Mouse (Mus musculus) megakaryocyte, adult 5-6 weeks (primary cell): ENCODE results near the gene Ccr7. TPM values are rescaled to one million over a fixed set of nuclear protein-coding genes. Genes with fewer than 3 reads are reported as not detected.

Source experiments
- ATAC-seq: 2 replicates; pipeline ENCODE4 v1.8.0; 2016; ENCODE audit warnings: mild to moderate bottlenecking, inconsistent platforms; ENCODE audit not compliant: poor library complexity, severe bottlenecking
- total RNA-seq, 2 experiments: library from RNA; stranded (forward) in 1 of 2; stranded (reverse) in 1 of 2; fragments of 153-499, 151-499 nt in 1 of 2; fragments of 221-1000, 200-1000 nt in 1 of 2; gene quantifications; 2 replicates each; pipeline versions ENCODE4 v1.2.3 to v1.2.4; 2015 to 2017

Gene Ccr7
- total RNA-seq, 2 experiments from 2014 or later: 0.18 to 0.45 TPM

DNA sequence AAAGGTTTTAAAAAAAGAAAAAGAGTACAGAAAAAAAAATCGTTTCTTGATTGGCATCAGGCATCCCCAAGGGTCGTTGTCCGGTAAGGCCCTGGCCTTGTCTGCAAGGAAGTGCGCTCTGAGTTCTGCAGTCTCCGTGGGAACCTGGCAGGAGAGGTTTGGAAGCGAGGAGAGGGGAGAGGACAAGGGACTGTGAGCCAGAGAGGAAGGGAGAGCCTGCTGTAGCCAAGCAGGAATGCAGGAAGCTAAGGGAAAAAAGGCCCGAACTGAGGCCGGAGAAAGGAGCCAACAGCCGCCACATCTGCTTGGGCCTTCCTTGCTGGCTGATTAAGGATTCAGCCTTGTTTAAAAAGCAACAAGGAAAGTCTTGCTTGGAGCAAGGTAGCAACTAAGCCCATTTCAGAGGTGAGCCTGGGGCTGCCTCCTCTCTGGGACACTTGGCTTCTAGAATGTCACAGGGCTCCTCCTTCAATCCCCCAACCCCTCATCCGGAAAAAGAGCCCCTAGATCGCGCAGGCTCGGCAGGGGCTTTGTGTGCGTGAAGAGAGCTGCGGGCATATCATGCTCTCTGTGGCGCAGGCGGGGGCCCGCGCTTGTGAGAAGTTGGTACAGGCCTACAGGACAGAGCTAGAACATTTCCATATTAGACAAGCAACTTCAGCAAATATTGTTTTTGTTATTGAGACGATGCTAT, 34.2 kb downstream of the Ccr7 start:
- ATAC-seq: no peak

DNA sequence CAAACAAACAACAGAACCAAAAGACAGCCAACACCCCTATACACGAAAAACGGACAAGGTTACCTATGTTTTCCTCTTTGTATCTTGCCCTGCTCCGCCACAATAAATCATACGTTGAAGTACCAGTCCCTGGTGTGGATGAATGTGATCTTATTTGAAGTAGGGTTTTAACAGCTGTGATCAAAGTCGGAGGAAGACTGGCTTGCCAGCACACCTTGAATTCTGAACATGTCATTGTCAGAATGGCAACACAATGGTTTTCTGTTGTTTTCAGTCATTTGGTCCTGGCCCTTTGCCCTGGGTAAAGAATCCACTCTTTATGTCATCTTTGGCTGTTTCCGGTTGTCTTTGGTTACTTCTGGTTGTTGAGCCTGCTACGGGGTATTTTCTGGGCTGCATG, 35.9 kb downstream of the Ccr7 start:
- no peak for ATAC-seq

DNA sequence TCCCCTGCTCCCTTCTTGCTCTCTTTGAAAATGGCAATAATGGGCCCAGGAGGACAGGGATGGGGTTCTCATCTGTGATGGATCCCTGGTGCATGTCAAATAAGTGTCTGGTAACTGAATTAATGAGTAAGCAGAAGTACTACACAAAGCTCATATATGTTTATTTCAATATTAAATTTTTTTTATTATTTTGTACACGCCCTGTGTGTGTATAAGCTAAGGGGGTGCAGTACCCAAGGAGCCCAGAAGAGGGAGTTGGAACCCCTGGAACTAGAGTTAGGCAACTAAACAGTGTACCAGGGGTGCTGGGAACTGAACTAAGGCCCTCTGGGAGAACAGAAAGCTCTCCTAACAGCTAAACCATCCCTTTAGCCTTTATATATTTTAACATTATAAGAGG, 36.5 kb downstream of the Ccr7 start:
- ATAC-seq: no peak

DNA sequence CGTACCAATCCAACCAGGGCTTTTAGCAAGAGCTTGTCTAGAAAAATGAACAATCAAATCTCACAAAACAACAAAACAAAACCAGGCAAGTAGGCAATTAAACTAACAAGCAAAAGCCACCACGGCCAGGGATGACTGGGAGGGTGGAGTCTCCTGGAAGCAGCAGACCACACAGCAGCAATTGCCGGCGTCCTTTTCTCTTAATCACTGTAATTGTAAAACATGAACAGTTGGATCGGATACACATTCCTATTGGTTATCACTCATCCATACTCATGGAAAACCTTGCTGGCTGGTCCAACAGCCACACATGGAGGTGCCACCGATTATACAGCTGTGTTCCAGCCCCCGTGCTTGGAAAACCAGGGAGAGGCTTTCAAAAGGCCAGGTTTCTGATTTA, 37.0 kb downstream of the Ccr7 start:
- no peak for ATAC-seq

DNA sequence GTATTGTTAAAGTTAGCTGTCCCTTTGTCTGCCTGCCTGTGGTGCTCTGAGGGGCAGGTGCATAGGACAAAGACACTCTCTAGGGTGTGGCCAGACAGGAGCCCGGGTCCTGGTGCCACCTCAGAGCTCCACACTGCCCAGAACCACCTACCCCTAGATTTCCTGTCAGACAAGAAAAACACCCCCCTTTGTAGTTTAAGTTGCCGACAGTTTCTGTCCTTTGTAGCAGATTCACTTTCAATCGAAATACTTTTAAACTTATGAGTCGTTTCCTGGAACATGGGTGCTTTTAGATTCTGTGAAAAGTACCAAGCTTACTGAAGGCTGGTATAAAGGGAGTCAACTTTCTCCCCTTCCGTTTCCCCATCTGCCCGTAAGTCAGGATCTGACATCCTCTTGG, 38.9 kb downstream of the Ccr7 start:
- no peak for ATAC-seq

DNA sequence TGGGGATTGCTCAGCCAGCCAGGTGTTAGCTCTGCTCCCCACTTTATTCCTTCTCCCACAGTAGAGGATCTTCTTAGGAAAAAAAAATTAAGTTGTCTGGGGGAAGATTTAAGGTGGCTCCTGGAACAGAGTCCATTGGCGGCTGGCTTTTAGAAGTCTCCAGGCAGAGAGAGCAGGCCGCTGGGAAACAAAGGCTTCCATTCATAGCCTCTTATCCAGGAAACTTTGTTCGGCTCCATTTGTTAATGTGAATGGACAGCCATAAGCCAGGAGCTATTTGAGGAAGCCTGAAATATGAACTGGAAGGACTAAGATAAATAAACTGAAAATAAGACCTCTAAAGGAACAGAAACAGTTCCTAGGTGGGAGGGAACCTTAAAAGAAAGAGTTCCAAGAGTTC, 41.8 kb downstream of the Ccr7 start:
- no peak for ATAC-seq

DNA sequence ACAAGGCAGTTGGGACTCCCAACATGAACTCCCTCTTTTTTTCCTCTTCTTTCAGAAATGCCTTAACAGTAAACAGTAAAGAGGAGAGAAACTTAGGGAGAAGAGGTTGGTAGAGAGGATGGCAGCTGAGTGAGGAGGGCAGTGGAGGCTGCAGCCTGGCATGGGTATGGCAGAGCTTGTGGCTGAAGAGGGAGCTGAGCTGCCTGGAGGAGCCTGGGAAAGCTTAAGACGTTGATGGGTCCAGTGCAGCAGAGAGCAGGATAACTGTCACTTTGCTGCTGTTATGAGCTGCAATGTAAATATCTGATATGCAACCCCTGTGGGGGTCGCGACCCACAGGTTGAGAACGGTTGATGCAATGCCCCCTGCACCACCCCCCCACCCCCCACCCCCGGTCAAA, 42.2 kb downstream of the Ccr7 start:
- no peak for ATAC-seq

DNA sequence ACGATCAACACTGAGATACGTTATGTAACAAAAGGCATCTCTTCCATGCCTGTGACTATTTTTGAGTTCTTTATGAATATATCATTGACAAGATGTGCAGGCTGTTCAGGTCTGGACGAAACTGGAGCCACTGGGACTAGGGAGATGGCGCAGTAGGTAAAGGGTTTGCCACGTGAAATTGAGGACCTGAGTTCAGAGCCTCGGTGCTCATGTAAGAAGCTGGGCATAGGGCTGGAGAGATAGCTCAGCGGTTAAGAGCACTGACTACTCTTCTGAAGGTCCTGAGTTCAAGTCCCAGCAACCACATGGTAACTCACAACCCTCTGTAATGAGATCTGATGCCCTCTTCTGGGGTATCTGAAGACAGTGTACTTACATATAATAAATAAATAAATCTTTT, 43.2 kb downstream of the Ccr7 start:
- ATAC-seq: no peak

DNA sequence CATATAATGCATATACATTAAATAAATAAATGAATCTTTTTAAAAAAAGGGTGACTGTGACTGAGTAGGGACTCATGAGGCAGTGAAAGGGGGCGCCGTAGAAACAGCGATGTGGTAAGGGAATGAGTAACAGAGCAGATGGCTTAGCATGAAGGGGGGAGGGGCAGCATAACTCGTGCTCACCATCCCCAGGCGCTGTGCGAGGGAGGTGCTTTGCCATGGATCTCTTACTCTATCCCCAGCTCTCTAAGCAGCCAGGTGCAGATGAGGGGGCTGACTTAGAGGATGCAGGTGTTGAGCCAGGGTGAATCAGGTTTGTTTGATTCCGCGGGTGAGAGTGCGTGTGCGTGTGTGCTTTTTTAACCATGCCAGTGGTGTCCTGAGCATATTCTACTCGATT, 43.7 kb downstream of the Ccr7 start:
- no peak for ATAC-seq

DNA sequence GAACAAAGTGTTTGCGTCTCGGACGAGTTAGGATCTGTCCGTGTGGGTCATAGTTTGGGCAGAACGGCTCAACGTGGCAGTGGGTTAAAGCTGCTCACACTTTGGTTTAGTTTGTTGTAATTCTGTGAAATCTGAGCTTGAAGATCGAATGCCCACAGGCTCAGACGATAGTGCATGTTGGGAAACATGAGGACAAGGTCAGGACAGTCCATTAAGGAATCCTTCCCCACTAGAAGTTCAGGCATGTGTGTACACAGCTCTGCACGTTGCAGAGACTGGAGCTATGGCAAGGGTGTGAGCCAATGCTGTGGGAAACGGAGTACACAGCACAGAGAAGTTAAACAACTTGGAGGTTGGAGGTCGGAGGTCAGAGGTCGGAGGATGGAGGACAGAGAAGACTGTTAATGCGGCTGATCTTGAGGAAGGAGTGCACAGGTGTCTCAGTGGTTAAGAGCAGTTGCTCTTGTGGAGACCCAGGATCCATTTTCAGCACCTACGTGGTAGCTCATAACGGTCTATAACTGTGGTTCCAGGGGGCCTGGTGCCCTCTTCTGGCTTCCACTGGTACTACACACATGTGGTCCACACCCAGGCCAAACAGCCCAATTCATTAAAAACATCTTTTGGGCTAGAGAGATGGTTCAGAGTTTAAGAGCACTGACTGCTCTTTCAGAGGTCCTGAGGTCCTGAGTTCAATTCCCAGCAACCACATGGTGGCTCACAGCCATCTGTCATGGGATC, 44.3 kb downstream of the Ccr7 start:
- ATAC-seq: no peak

DNA sequence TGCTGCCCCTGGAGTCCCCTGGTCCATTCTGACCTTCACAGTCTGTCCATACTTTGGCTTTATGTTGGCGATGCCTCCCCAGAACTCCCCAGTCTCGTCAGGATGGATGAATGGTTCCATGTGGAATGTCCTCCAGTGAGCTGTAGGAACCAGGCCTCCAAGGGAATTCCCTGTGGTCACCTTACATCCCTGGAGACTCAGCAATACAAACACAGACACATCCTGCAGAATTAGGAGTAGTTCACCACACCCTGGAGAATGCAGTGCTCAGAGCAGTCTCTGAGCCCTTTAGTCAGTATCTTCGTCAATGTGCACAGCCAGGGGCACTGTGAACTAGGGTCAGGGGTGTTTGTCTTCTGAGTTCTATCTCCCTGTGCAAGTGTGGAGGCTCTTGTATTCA, 46.6 kb downstream of the Ccr7 start:
- no peak for ATAC-seq

DNA sequence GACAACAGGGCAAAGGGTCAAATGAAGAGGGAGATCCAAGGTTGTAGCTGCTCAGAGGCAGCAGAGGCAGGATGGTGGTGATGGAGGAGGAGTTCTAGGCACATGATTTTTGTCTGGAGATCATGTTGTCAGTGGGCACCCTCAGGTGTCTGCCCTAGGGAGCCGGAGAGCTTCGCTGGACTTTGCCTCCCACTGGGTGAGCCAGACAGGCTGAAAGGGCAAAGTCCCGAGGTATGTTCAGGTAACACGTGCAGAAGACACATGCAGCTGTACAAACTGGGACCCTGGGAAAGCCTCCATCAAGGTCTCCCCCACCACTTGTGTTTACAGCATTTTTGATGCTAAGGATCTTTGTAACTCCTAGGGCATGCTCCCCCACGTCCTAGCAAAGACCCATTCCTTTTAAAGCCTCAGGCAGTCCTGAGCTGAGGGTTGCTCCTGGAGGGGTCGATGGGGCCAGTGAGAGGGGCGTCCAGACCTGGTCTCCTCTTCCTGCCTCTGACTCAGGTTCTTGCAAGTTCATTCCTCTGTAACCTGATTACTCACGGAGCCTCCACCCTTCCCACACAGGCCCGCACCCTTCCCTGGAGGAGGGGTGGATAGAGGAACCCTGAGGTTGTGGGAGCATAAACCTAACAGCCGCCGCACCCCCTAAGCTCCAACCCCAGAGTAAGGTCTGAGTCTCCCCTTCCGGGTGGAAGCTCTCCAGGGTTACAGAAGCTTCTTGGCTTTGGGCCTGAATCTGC, 48.7 kb downstream of the Ccr7 start:
- ATAC-seq: peak; percentile 34; the same call in 1 of the 2 replicates

DNA sequence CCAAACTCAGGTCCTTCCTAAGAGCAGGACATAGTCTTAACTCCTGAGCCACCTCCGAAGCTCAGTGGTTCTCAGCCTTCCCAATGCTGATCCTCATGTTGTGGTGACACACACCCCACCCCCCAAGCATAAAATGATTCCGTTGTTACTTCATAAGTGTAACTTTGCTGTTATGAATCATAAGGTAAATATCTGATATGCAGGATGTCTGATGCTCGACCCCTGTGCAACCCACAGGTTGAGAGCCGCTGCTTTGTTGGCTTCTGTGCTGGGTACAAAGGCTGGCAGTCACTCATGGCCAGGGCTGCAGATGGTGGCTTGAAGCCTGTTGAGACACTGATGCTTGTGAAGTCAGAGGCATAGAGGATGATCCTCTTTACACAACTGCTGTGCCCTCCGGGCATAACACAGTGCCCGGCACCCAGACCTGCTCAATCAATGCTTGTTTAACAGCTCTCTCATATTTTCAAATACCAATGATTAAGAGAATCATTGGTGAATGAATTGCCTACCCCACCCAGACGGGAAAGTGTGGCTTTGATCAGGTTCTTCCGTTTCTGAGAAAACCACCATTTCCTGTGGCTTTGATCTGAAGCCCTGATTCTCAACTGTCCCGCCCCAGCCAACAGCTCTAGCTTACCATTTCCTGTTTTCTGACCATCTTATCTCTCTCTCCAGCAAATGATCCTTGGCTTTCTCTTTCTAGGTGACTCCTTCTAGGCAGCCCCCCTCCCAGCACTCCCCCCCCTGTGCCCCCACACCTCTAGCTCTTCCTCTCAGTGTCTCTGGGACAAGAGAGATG, 50.1 kb downstream of the Ccr7 start:
- ATAC-seq: peak; percentile 83

DNA sequence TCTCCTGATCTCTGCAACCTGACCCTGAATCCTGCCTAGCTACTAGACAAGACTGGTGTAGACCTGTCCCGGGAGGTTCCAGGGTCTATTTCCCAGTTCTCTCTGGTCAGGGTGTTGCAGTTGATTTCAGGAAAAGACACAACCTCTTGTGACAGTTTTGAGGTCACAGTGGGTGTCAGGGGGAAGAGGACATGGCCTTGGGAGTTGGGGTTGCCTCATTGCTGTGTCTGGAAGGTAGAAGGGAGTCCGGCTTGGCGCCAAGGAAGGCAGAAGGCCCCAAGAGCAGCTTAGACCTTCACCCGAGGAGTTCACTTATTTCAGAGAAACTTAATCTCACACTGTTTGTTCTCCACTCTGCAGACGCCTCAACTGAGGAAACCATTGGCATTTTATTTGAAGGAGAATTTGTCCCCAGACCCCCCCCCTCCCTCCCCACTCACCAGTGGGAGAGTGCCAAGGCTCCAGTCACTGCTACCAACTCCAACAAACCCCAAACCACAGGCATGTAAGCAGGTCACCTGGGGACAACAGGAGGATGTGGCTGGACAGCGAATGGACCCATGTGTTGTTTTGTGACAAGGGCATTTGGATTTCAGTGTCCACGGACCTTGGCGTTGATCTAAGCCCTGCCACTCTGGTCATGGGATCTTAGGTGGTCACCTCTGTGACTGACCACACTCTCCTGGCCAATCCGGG, 52.2 kb downstream of the Ccr7 start:
- ATAC-seq: no peak

DNA sequence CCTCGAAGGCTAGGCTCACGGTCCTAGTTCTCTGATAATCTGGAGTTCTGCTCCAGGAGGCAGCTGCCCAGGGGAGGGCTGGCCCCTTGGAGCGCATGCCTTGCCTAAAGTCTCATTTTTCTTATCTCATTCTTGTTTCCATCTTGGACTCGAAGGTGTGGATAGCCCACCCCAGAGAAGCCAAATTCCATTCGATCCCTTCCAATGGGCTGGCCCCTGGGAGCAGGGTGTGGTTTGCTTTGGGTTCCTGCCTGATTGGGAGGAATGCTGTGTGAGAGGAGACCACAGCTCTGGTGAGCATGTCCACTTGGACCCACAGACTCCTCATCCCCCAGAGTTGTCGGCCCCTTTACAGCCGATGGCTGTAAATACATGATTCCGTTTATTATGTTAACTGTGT, 53.2 kb downstream of the Ccr7 start:
- no peak for ATAC-seq

DNA sequence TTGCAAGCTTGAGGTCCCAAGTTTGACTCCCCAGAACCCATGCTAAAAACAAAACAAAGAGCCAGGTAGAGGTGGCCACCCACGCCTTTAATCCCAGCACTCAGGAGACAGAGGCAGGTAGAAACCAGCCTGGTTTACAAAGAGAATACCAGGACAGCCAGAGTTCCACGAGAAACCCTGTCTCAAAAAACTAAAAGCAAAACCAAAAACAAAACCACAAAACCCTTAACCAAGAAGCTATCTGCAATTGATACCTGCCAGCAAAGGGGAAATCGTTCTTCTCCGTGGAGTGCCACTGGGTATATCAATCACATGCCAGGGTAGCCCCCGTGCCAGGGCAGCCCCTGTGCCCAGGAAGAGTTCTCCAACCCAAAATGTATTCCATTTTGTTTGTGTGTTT, 54.7 kb downstream of the Ccr7 start:
- no peak for ATAC-seq

DNA sequence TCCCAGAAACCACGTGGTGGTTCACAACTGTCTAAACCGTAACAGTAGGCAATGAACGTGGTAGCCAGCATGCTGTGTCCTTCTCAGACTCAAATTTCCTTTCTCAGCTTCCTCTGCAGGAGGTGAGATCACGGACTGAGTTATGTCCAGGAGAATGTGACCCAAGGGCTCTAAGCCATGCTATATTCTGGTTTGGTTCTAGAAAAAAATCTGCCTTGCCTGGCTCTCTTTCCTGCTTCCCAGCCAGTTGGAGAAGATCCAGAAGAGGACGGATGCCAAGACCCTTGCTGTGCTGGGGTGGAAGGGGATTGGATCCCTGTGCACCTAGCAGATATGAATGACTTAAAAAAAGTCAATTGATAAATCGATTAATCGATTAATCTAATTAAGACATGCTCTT, 55.4 kb downstream of the Ccr7 start:
- no peak for ATAC-seq

DNA sequence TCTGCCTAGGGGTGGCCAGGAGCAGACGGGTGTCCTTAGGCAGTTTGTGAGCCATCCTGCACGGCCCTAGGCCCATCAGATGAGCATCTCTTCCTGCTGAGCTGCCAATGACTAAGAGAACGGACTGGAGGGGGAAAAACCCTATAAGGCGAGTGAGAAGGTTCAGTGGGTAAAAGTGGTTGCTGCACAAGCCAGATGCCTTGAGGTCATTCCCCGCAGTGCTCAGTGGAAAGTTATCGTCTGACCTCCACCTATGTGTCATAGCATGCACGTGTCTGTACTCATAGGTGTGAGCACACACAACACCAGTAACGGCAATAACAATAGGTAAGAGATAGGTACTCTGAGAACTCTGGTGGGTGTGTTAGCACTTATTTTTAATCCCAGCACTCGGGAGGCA, 56.0 kb downstream of the Ccr7 start:
- no peak for ATAC-seq

DNA sequence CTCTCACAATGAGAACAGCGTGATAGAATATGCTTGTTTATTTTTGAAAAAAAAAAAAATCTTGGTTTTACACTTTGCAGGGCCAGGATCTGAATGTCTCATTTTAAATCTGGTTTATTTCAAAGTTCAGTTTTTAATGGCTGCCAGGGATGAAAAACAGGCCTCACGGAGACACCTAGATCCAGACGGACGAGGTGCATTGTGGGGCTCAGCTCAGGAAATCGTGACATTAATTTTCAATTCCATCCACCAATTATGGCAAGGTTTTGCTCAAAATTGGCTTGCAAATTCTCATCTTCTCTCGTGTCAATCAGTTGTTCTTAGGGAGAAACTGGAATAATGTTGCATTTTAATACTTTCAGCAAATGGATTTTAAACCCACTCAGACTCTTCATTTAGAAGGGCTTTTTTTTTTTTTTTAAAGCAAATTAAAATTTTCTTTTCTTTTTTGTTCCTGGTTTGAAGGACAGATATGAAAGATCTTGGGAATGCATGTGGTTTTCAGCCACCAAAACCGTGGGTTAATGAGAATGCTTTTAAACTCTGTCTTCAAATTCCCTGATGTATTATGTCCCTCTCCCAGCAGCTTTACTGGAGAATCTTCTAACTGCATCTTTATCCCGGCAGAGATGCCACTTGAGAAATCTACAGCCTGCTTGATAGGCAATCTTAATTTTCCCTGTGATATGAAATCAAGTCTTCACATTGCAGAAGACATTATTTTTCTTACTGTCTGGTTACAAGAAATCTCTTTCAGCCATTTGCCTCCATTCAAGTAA, 57.7 kb downstream of the Ccr7 start:
- ATAC-seq: no peak

DNA sequence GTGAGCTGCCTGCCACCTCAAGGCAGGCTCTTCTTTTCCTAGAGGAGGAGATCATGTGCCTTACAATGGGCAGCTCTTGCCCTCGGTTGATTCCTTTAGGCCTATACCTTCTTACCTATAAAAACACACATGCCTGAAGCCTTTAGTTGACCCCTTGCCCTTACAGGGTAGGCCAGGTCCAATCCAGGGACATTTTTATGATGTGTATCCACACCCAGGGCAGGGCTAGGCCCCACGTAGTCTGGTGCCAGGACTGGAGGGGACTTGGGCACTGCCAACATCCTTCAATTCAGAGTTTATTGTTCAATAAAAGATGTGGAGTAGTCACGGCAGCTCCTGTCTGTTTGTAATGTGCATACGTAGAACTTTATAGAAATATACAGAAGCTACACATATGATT, 58.5 kb downstream of the Ccr7 start:
- ATAC-seq: no peak
